Mouse (Mus musculus) A20 (cell line): ENCODE results near the gene Atad1.
"Not testable (repeated sequence)": the region's sequence is repeated elsewhere in the genome, so short reads cannot be mapped to it uniquely, and the experiment has no call there.

Source experiments
- DNase-seq: peaks from one replicate; pipeline ENCODE4 v3.0.0-alpha.2; 2011; ENCODE audit warnings: low read depth, low spot score

The Atad1 gene

GRCm38 (mm10) chr19:32749425-32749824, 9.8 kb upstream of the Atad1 start:
- peak; percentile 64 for DNase-seq

GRCm38 (mm10) chr19:32740641-32741345, 1.2 kb upstream of the Atad1 start:
- DNase-seq = no peak

- DNase-seq = no peak
These were observed 1.7 kb downstream of the Atad1 start for GRCm38 (mm10) chr19:32737844-32738243.

- DNase-seq = no peak
These were observed 6.7 kb downstream of the Atad1 start for GRCm38 (mm10) chr19:32732922-32733321.

- DNase-seq = no peak
These were observed 9.8 kb downstream of the Atad1 start for GRCm38 (mm10) chr19:32729785-32730184.

- no peak for DNase-seq
These were observed 12.9 kb downstream of the Atad1 start for GRCm38 (mm10) chr19:32726451-32727325.

GRCm38 (mm10) chr19:32723817-32724216, 15.8 kb downstream of the Atad1 start:
- DNase-seq = no peak

- DNase-seq = no peak
These were observed 19.3 kb downstream of the Atad1 start for GRCm38 (mm10) chr19:32720319-32720718.

- DNase-seq = peak; percentile 43
These were observed 22.0 kb downstream of the Atad1 start for GRCm38 (mm10) chr19:32717590-32717989.

GRCm38 (mm10) chr19:32715681-32716080, 23.9 kb downstream of the Atad1 start:
- no peak for DNase-seq

GRCm38 (mm10) chr19:32715201-32715600, 24.4 kb downstream of the Atad1 start:
- peak; percentile 81 for DNase-seq

- no peak for DNase-seq
These were observed 26.1 kb downstream of the Atad1 start for GRCm38 (mm10) chr19:32713471-32713870.

- peak; percentile 97 for DNase-seq
These were observed 27.0 kb downstream of the Atad1 start for GRCm38 (mm10) chr19:32712588-32713042.

- peak; percentile 93 for DNase-seq
These were observed 27.6 kb downstream of the Atad1 start for GRCm38 (mm10) chr19:32711761-32712541.

- peak; percentile 77 for DNase-seq
These were observed 29.3 kb downstream of the Atad1 start for GRCm38 (mm10) chr19:32710288-32710687.

GRCm38 (mm10) chr19:32708996-32709395, 30.6 kb downstream of the Atad1 start:
- no peak for DNase-seq

- no peak for DNase-seq
These were observed 37.4 kb downstream of the Atad1 start for GRCm38 (mm10) chr19:32702191-32702590.

GRCm38 (mm10) chr19:32696674-32697073, 42.9 kb downstream of the Atad1 start:
- DNase-seq = no peak

- peak; percentile 69 for DNase-seq
These were observed 49.9 kb downstream of the Atad1 start for GRCm38 (mm10) chr19:32689724-32690123.

GRCm38 (mm10) chr19:32688227-32688626, 51.4 kb downstream of the Atad1 start:
- DNase-seq = not testable (repeated sequence)

GRCm38 (mm10) chr19:32687721-32688120, 51.9 kb downstream of the Atad1 start:
- no peak for DNase-seq

GRCm38 (mm10) chr19:32683081-32683480, 56.5 kb downstream of the Atad1 start:
- DNase-seq = no peak
